Mouse (Mus musculus): Measurements from ENCODE around the gene Simc1.
A peak's percentile ranks its signal among the peaks of the same experiment; 100 is the strongest.

DNA sequence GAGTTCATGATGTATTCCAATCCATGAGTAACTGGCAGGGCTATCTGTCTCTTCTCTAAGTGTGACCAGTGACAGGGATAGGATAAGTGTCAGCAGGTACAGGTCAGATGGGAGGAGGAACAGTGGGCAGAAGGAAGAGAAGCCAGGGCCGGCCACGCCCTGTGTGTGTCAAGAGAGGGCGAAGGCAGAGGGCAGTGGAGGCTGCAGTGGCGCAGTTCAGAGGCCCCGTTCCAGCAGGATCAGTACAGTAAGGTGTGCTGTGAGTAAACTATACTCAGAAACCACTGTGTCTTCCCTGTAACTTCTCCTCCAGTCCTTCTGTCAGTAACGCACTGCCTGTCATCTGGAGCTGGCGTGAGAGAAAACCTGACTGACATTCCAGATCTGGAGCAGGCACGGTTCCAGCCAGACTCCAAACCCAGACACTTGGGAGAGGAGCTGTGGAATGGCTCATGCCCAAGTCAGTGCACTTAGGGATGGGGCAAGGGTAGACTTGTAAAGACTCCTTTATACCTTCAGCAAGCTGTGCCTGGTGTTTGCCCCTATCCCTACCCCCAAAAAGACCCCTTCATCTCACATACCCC is 92.6 kb downstream of the Simc1 start:
- TF ChIP-seq CTCF (IDR thresholded peaks at IDR 0.05; ENCODE audit: low read depth), result peak; percentile 8; the same call in 1 of the 2 replicates
- TF ChIP-seq EP300 (optimal IDR thresholded peaks at IDR 0.05), result no peak
